Comparison of ENCODE assay signal across 8 mouse cellular contexts in genomic region chr12:33280805-33281204, GRCm38 (mm10).
DNase-seq lines count a peak whose midpoint lies in the region; ATAC-seq and TF ChIP-seq lines count a peak whose summit lies in the region.

No protein-coding gene starts in this region.

- H3K9me3 ChIP-seq in heart, embryonic 12.5 days (replicated peaks): no peaks in the 10 kb centered on the region
- H3K9me3 ChIP-seq in stomach, postnatal 0 days (ENCODE audit: control insufficient read depth, low read length): no peaks in the 10 kb centered on the region

- WGBS in heart, adult 2 months: 34% methylated on average over 2 of the region's 2 CpGs
- WGBS in heart, embryonic 12.5 days: 36% methylated on average over 2 of the region's 2 CpGs
- 38% methylated on average over 2 of the region's 2 CpGs for WGBS in stomach, postnatal 0 days

- H3K79me2 ChIP-seq in heart, adult 2 months (replicated peaks; ENCODE audit: control insufficient read depth, insufficient read depth, low read length): no peaks in the 10 kb centered on the region

- no peak overlapping the region for H3K4me3 ChIP-seq in heart, adult 2 months
- no peak overlapping the region for H3K4me3 ChIP-seq in heart, embryonic 12.5 days
- H3K4me3 ChIP-seq in bone marrow macrophage, adult 2 months (ENCODE audit: insufficient read depth, low read length): no peak overlapping the region
- no peak overlapping the region for H3K4me3 ChIP-seq in stomach, postnatal 0 days (ENCODE audit: low read depth, low read length)

- intact Hi-C loops in heart, adult 2 months (cut with DNase I): loop anchor here (1.0 to 5.0 kb wide), 2 partner anchors 53 to 254 kb away; no protein-coding TSS in a partner anchor

- ATAC-seq in heart, embryonic 12.5 days (ENCODE audit: insufficient number of reproducible peaks, low FRiP score): no peak
- ATAC-seq in erythroblast, adult 5-6 weeks (replicated peaks; ENCODE audit: low FRiP score, poor library complexity, severe bottlenecking): peak; percentile 75
- no peak for ATAC-seq in stomach, postnatal 0 days (ENCODE audit: low FRiP score, low TSS enrichment)

- no peak for TF ChIP-seq POLR2A in heart, adult 2 months (IDR thresholded peaks at IDR 0.05; ENCODE audit: insufficient read depth, low read depth, low read length)
- no peak for TF ChIP-seq POLR2A in bone marrow macrophage, adult 2 months (IDR thresholded peaks at IDR 0.05; ENCODE audit: borderline replicate concordance, low read depth, low read length)

- peak; percentile 80 for TF ChIP-seq EP300 in heart, adult 2 months (IDR thresholded peaks at IDR 0.05; ENCODE audit: insufficient read depth, low read depth, low read length)
- no peak for TF ChIP-seq EP300 in stomach, postnatal 0 days (optimal IDR thresholded peaks at IDR 0.05)

- H3K9ac ChIP-seq in heart, adult 2 months (ENCODE audit: low read depth, low read length): no peak overlapping the region
- no peak overlapping the region for H3K9ac ChIP-seq in heart, embryonic 12.5 days
- no peak overlapping the region for H3K9ac ChIP-seq in stomach, postnatal 0 days (ENCODE audit: low read length)

- H3K27ac ChIP-seq in heart, adult 2 months: no peak overlapping the region
- no peak overlapping the region for H3K27ac ChIP-seq in heart, embryonic 12.5 days (ENCODE audit: poor library complexity, severe bottlenecking)
- no peak overlapping the region for H3K27ac ChIP-seq in bone marrow macrophage, adult 2 months (ENCODE audit: insufficient read depth, low read depth, low read length)
- H3K27ac ChIP-seq in stomach, postnatal 0 days (replicated peaks): no peak overlapping the region

- no peaks in the 10 kb centered on the region for H3K4me1 ChIP-seq in heart, adult 2 months (ENCODE audit: control insufficient read depth, insufficient read depth, low read length)
- peaks cover 25% of the 10 kb centered on the region for H3K4me1 ChIP-seq in heart, embryonic 12.5 days (replicated peaks)
- peaks cover 14% of the 10 kb centered on the region for H3K4me1 ChIP-seq in bone marrow macrophage, adult 2 months (ENCODE audit: control insufficient read depth, insufficient read depth, low read length)
- H3K4me1 ChIP-seq in stomach, postnatal 0 days (replicated peaks; ENCODE audit: control insufficient read depth, insufficient read depth): 0 out of 2 replicates have a peak, but pooled peaks cover 3% of the 10 kb centered on the region

- no peaks in the 10 kb centered on the region for H3K36me3 ChIP-seq in heart, adult 2 months (ENCODE audit: control insufficient read depth, insufficient read depth, low read length)
- no peaks in the 10 kb centered on the region for H3K36me3 ChIP-seq in heart, embryonic 12.5 days
- H3K36me3 ChIP-seq in stomach, postnatal 0 days (ENCODE audit: control insufficient read depth, insufficient read depth, low read length): no peaks in the 10 kb centered on the region

- peak; percentile 53 to 81 for DNase-seq in heart, adult 2 months
- DNase-seq in CD4-positive helper T cell, adult 2 months (ENCODE audit: low read depth, low spot score): peak; percentile 66
- DNase-seq in kidney, postnatal 14 days: peak; percentile 61
- DNase-seq in mesoderm, embryonic 11.5 days (ENCODE audit: low read depth, low spot score): peak; percentile 68
- DNase-seq in stomach, postnatal 0 days (ENCODE audit: low spot score): peak; percentile 66

- H3K4me2 ChIP-seq in heart, embryonic 12.5 days: no peak overlapping the region
- H3K4me2 ChIP-seq in stomach, postnatal 0 days (replicated peaks; ENCODE audit: low read depth): no peak overlapping the region

- H3K27me3 ChIP-seq in heart, adult 2 months (ENCODE audit: control insufficient read depth, insufficient read depth, low read length): no peaks in the 10 kb centered on the region
- H3K27me3 ChIP-seq in heart, embryonic 12.5 days (replicated peaks): no peaks in the 10 kb centered on the region
- H3K27me3 ChIP-seq in stomach, postnatal 0 days (ENCODE audit: control insufficient read depth, insufficient read depth, low read length): no peaks in the 10 kb centered on the region

- no peak; the same call in none of the 2 replicates for TF ChIP-seq CTCF in heart, adult 2 months (IDR thresholded peaks at IDR 0.05)
- TF ChIP-seq CTCF in bone marrow macrophage, adult 2 months (IDR thresholded peaks at IDR 0.05; ENCODE audit: low read depth, low read length): peak; percentile 89
- TF ChIP-seq CTCF in stomach, postnatal 0 days (IDR thresholded peaks at IDR 0.05; ENCODE audit: low read depth): peak; percentile 91
